Mouse (Mus musculus) hindlimb bud, embryonic 11.5 days (tissue): ENCODE data around the gene Hist1h2bg.

Source experiments
- DNase-seq: peaks from one replicate; pipeline ENCODE4 v3.0.0-alpha.2; 2012; ENCODE audit warnings: low read depth, low spot score; ENCODE audit errors: extremely low spot score

Hist1h2bg gene

DNA sequence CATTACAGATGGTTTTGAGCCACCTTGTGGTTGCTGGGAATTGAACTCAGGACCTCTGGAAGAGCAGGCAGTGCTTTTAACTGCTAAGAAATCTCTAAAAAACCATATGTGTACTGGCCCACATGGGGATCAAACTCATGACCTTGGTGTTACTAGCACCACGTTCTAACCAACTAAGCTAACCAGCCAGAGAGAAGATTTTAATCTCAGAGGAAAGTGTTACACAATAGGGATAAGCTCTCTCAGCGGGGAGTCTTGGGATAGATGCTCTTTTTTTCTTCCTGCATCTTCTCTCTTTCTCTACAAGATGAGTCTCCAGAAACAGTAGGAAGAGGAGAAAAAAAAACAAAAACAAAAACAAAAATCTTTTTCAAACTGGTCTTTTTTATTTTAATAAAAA lies 39.2 kb downstream of the Hist1h2bg start:
- DNase-seq: no peak

DNA sequence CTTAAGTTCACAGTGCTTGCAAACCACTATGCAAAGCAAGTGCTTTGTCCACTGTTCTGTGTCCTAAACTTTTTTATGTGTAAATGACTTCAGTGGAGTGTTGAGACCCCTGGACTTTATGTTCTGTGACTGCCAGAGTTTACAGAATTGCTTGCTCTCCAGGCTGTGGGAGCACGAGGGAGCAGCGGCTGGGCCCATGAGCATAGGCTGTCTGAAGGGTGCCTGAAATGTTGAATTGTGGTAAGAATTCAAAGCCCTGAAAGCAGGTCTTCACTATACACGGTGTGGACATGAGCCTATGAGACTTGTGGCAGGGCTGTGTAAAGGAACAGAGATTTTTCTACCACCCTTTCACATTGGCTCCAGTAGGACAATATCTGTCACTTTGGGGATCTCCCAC lies 40.4 kb downstream of the Hist1h2bg start:
- no peak for DNase-seq

DNA sequence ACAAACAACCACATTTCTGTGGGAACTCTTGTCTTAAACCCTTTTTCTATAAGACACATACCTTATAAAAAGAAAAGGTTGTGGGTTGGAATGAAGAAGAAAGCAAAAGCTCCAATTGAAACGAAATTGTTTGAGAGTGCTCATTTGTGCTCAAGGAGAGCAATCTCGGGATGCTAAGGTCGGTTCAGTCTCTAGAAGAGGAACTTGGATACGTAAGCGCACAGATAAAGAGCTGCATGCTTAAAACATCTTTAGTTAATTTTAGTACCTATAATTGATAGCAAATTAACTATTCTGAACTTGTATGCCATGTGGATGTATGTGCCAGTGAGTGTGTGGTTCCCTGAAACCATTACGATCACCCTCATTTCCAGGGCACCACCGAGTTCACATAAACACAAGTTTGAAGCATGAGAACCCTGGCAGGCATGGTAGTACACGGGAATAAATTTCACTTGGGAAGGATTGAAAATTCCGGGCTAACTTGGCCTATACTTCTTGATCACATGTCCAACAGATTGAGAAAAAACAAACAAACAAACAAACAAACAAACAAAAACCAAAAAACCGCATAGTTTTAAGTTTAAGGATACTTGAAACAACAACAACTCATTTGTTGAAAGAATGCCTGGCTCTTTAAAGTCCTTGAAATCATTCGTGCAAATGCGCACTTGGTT lies 49.0 kb downstream of the Hist1h2bg start:
- no peak for DNase-seq

DNA sequence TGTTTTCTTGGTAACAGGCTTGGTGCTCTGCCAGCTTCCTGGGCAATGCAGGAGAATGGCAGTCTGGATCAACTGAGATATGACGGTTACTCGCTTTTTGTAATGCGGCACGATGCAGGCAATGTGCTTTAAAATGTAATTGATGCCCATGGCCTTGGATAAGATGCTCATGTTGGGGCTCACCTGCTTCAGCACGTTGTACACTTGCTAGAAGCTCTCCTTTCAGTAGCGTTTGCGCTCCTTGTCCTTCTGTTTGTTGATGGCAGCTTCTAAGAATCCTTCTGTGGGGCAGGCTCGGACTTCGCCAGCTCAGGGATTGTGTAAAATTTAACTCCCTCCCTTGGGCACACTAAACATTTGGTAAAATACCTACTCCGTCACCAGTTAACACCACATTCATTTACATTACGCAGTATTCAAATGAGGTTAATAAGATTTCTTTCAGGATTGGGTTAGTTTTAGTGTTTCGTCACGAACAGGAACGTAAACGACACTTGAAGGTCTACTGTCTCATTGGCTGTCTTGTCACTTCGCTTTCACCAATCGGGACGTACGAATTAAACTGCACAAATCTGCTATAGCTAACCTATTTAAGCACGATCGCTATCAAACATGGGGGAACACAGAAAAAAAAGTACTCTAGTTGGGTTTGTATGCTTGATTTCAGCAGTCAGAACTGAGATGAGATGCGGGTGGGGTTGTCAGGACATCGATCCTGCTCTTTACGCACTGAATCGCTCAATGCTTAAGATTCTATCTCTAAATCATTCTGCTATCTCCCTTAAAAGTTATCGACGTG lies 49.7 kb downstream of the Hist1h2bg start, which contains the start of gene Hist1h2be:
Gene Hist1h2be, minus strand, starts transcription at position 392 of the 799 bp plus-strand sequence.
- peak; percentile 97 for DNase-seq
